Mouse (Mus musculus) stomach, postnatal 0 days (tissue): ENCODE data around the gene Ube2f.

Experiments
- CTCF ChIP-seq: IDR thresholded peaks from 2 replicates; pipeline ENCODE4 v1.5.1; 2016; ENCODE audit warnings: antibody characterized with exemption, low read depth, mild to moderate bottlenecking, moderate library complexity
- EP300 ChIP-seq: optimal IDR thresholded peaks from 2 replicates; pipeline ENCODE3; 2016; ENCODE audit warnings: antibody characterized with exemption

- TF ChIP-seq CTCF, result no peak
- TF ChIP-seq EP300, result no peak
Measured at GRCm38 (mm10) chr1:91211591-91212008, 38.5 kb upstream of the Ube2f start.
